ENCODE assay signal across 15 mouse cellular contexts in genomic region chr12:71743345-71743744, GRCm38 (mm10).
"Had no signal": no experiment of that assay in that cellular context is flagged by ENCODE, and none has a peak within 500 bp of the region (broad histone marks: within the 10 kb centered on the region; RNA-seq: fewer than 3 reads in every experiment).

No protein-coding gene starts in this region.

- H3K27me3 ChIP-seq: kidney, embryonic 15.5 days; limb, embryonic 15.5 days; liver, embryonic 12.5 days; lung, embryonic 15.5 days had no signal

- H3K9me3 ChIP-seq: kidney, embryonic 15.5 days; limb, embryonic 15.5 days; liver, embryonic 12.5 days; lung, embryonic 15.5 days; megakaryocyte, embryonic 14.5 days had no signal

- H3K4me1 ChIP-seq: liver, embryonic 12.5 days; megakaryocyte, embryonic 14.5 days had no signal

- H3K36me3 ChIP-seq: kidney, embryonic 15.5 days; limb, embryonic 15.5 days; liver, embryonic 12.5 days; lung, embryonic 15.5 days had no signal

- H3K4me2 ChIP-seq: kidney, embryonic 15.5 days; limb, embryonic 15.5 days; liver, embryonic 12.5 days; lung, embryonic 15.5 days; midbrain, embryonic 11.5 days had no signal

- H3K4me3 ChIP-seq: kidney, embryonic 15.5 days; limb, embryonic 15.5 days; liver, embryonic 12.5 days; lung, embryonic 15.5 days; megakaryocyte, embryonic 14.5 days had no signal

- H3K9ac ChIP-seq: kidney, embryonic 15.5 days; limb, embryonic 15.5 days; liver, embryonic 12.5 days; lung, embryonic 15.5 days had no signal

- ATAC-seq: liver, embryonic 12.5 days; midbrain, embryonic 16.5 days had no signal

- DNase-seq: kidney, postnatal 14 days; layer of hippocampus, adult 9-11 months; layer of hippocampus, postnatal 36 days; lung, postnatal 14 days; right cerebral cortex, adult 18-20 months; right cerebral cortex, postnatal 25 days; thymus, postnatal 4 days had no signal

- H3K27ac ChIP-seq: kidney, embryonic 15.5 days; limb, embryonic 15.5 days; liver, embryonic 12.5 days; lung, embryonic 15.5 days; macrophage had no signal
